Mouse (Mus musculus): ENCODE measurements at regions not wholly inside any gene's neighbourhood (a gene's known extent, or its start where the extent isn't known, plus 50 kb on each side); places are given as distances from the start of the nearest gene placed in this dataset.

- no peak for TF ChIP-seq CTCF (IDR thresholded peaks at IDR 0.05; ENCODE audit: control insufficient read depth, insufficient read depth, insufficient read length)
- TF ChIP-seq MYOG (IDR thresholded peaks at IDR 0.05; ENCODE audit: control insufficient read depth, extremely low read depth, insufficient read length): no peak
- no peak for TF ChIP-seq USF1 (IDR thresholded peaks at IDR 0.05; ENCODE audit: low read depth)
Observed at GRCm38 (mm10) chr12:106171301-106171700, 161.3 kb downstream of the Vrk1 start.
